Mouse (Mus musculus): ENCODE results near the gene Schip1. TPM values are rescaled to one million over a fixed set of nuclear protein-coding genes. Genes with fewer than 3 reads are reported as not detected.

The Schip1 gene
- total RNA-seq, 2 experiments from 2014 or later, result 284 to 288 TPM

GRCm38 (mm10) chr3:68269251-68269650 is 204.6 kb downstream of the Schip1 start:
- DNase-seq (ENCODE audit: low spot score in 2 of 2), result no peak

GRCm38 (mm10) chr3:68270246-68270645 is 205.6 kb downstream of the Schip1 start:
- DNase-seq (ENCODE audit: low spot score in 2 of 2), result no peak

GRCm38 (mm10) chr3:68271457-68271856 is 206.9 kb downstream of the Schip1 start:
- DNase-seq (ENCODE audit: low spot score in 2 of 2), result no peak

DNA sequence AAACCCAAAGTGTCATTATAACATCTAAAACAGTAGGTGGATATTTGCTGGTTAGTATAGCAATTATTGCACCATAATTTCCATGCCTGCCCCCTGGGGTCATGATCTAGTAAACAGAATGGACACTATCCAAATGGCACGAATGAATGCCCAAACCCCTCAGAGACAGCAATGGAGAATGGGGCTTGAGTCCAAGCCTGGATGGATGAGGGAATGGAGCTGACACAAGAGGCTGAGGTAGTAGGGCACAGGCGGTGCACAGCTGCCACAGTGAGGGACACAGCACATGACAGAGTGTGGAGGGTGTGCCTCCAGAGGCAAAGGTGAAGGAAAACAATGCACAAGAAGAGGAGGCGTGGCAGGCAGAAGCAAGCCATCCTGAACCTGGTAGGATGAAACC is 207.3 kb downstream of the Schip1 start:
- no peak for DNase-seq (ENCODE audit: low spot score in 2 of 2)

- DNase-seq (ENCODE audit: low spot score in 2 of 2), result no peak
These were observed 218.4 kb downstream of the Schip1 start for GRCm38 (mm10) chr3:68282844-68283594.

GRCm38 (mm10) chr3:68283595-68283991 is 219.0 kb downstream of the Schip1 start:
- peak in 1 of 2 experiments; percentile 76 for DNase-seq (ENCODE audit: low spot score in 2 of 2)

DNA sequence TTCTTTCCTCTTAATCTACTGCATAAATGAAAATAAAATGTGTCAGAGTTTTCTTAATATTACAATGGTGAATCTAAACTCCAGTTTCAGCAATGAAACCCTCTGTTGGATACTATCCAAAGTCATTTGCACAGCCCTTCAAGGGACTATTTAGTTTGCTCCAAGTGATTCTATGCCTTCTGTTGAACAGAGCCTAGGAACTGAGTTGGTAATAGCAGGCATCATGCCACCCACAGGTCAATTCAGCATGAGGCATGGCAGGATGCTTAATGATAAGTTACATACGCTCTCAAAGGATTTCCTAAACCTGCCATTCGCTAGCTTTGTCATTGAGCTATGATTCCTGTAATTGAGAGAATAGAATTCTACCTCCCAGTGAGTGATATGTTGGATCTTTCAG is 219.9 kb downstream of the Schip1 start:
- peak in 1 of 2 experiments; percentile 9 for DNase-seq (ENCODE audit: low spot score in 2 of 2)

- no peak for DNase-seq (ENCODE audit: low spot score in 2 of 2)
These were observed 232.2 kb downstream of the Schip1 start for GRCm38 (mm10) chr3:68296752-68297151.

DNA sequence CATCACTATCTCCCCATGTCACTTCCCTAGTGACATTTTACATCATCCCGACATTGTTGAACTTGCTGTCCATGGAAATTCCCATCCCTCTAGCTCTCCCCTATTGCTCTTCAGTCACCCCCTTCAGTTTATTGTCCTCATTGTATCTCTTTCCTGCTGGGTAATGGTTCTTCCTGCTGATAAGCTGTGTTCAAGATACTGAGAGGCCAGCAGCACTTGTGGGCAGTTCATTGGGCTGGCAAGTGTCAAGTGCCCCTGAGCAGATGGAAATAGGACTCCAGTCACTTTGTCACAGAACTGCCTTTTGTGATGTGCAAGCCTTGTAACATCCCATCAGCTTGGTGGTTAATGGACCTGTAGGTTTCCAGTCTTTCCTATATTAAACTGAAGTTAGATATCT is 241.0 kb downstream of the Schip1 start:
- no peak for DNase-seq (ENCODE audit: low spot score in 2 of 2)

DNA sequence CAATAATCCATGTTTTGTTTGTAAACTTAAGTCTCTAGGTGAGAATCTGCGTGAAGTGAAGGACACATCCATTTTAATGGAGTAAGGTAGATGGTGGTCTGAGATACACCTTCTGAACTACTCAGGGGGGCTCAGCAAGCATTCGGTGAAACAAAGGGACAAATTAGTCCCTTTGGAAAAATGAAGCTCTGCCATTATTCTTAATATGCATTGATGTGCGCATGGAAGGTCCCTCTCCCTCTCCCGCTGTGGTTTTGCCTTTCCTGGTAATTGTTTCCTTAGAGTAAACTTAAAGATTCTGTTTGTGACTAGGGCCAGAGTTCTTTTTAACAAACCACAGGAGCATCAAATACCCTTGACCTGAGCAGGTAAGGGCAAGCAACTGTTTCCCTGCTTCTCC is 242.1 kb downstream of the Schip1 start:
- no peak for DNase-seq (ENCODE audit: low spot score in 2 of 2)

GRCm38 (mm10) chr3:68325575-68325974 is 261.0 kb downstream of the Schip1 start:
- DNase-seq (ENCODE audit: low spot score in 2 of 2), result no peak

GRCm38 (mm10) chr3:68332515-68332914 is 267.9 kb downstream of the Schip1 start:
- DNase-seq (ENCODE audit: low spot score in 2 of 2), result no peak

DNA sequence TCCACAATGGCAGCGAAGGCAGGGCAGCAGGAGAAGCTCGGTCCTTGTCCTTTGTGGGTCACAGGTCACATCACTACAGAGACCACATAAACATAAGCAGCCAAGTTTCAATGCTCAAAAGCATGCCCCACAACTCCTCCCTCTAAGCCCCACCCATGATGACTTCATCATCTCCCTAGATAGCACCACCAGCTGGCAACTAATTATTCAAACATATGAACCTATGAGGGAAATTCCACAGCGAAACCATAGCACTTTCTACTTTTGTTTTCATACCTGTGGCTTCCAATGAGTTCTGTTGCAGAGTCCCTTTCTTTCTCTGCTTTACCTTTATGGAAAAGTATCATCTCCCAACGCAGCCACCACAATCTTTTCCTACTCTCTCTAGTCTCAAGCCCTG is 270.9 kb downstream of the Schip1 start:
- no peak for DNase-seq (ENCODE audit: low spot score in 2 of 2)

GRCm38 (mm10) chr3:68350624-68351023 is 286.0 kb downstream of the Schip1 start:
- DNase-seq (ENCODE audit: low spot score in 2 of 2), result no peak

GRCm38 (mm10) chr3:68351461-68351860 is 286.9 kb downstream of the Schip1 start:
- no peak for DNase-seq (ENCODE audit: low spot score in 2 of 2)

- DNase-seq (ENCODE audit: low spot score in 2 of 2), result no peak
These were observed 288.4 kb downstream of the Schip1 start for GRCm38 (mm10) chr3:68352961-68353360.

- DNase-seq (ENCODE audit: low spot score in 2 of 2), result no peak
These were observed 288.9 kb downstream of the Schip1 start for GRCm38 (mm10) chr3:68353492-68353891.

GRCm38 (mm10) chr3:68356516-68356915 is 291.9 kb downstream of the Schip1 start:
- peak; percentile 13 to 40 for DNase-seq (ENCODE audit: low spot score in 2 of 2)

- DNase-seq (ENCODE audit: low spot score in 2 of 2), result no peak
These were observed 303.4 kb downstream of the Schip1 start for GRCm38 (mm10) chr3:68368029-68368428.

DNA sequence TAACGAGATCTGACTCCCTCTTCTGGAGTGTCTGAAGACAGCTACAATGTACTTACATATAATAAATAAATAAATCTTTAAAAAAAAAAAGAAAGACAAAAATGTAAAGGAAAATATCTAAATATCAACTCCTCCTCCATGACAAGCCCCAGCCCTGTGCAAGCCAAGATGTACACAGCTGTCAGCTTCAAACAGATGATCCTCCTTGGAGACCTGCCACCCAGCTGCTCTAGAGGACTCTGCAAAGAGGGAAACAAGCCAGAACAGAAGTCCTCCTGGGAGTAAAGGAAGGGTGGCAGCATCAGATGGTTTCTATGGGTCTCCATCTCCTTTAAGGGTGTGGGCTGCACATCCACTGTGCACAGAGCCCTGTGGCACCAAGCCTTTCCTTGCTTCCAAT is 308.3 kb downstream of the Schip1 start:
- no peak for DNase-seq (ENCODE audit: low spot score in 2 of 2)

GRCm38 (mm10) chr3:68375100-68375508 is 310.5 kb downstream of the Schip1 start:
- DNase-seq (ENCODE audit: low spot score in 2 of 2), result no peak

DNA sequence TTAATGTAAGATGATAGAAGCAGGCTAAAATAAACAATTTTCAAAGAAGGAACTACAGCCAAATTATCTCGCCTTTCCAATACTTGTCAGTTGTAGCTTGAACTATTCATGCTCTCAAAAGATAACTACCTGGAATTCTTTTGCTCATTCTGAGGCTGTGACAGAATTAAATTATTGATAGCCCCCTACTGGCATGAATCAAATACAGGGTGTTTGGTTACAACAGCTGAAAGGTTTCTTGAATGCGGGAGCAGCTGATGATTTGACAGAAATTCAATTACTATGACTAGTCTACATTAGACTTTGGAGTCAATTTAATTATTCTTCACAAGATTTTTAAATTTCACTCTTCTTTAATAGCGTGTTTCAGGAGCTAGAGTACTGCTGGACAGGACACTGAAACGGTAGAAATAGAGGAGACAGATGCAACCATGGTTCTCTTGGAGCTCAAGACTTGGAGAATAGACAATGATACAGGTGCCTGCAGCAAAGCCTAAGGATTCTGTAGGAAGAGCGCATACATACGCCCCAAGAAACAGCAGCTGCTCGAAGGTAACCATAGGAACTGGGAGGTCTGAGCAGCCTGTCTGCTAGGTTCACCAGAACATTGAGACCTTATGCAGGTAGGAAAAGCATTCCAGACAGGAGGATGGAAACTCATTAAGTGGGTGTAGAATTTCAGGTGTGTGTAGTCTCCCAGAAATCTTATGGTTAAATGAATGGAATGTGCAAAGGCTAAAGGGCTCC is 313.0 kb downstream of the Schip1 start:
- no peak for DNase-seq (ENCODE audit: low spot score in 2 of 2)

- no peak for DNase-seq (ENCODE audit: low spot score in 2 of 2)
These were observed 314.2 kb downstream of the Schip1 start for GRCm38 (mm10) chr3:68378799-68379198.
